Mouse (Mus musculus) testis, adult 2 months (tissue): ENCODE measurements around the gene Trpm4.

Experiments
- CTCF ChIP-seq: fragments of 200-500 bp; IDR thresholded peaks from 2 replicates; pipeline ENCODE4 v1.5.1; 2012; ENCODE audit warnings: low read depth, mild to moderate bottlenecking, inconsistent platforms, low read length, moderate library complexity; ENCODE audit not compliant: control insufficient read depth, insufficient read depth, insufficient replicate concordance
- POLR2A ChIP-seq: fragments of 200-500 bp; IDR thresholded peaks from 2 replicates; pipeline ENCODE4 v1.6.1; 2012; ENCODE audit warnings: low read depth, mild to moderate bottlenecking, inconsistent platforms, low read length, moderate library complexity; ENCODE audit not compliant: control insufficient read depth

GRCm38 (mm10) chr7:45346905-45347304, 13.3 kb upstream of the Trpm4 start:
- no peak for TF ChIP-seq CTCF
- TF ChIP-seq POLR2A = no peak
